Mouse (Mus musculus) liver, embryonic 11.5 days (tissue): ENCODE measurements around the gene Gcsam. TPM values are rescaled to one million over a fixed set of nuclear protein-coding genes. Genes with fewer than 3 reads are reported as not detected.

Experiments used
- ATAC-seq: fragments of 200-750 bp; cut with Nextera tagmentation; replicated peaks from 2 replicates; pipeline ENCODE4 v1.8.0; 2017; ENCODE audit warnings: moderate number of reproducible peaks, mild to moderate bottlenecking, moderate TSS enrichment, moderate library complexity; ENCODE audit not compliant: low FRiP score
- DNase-seq: peaks from one replicate; pipeline ENCODE4 v3.0.0-alpha.2; 2017; ENCODE audit warnings: low spot score
- H3K27ac ChIP-seq: fragments of 300-500 bp; sonication (generic); 2 replicates; pipeline ENCODE4 v1.5.1; 2014; ENCODE audit warnings: mild to moderate bottlenecking, low read depth, low read length, control low read depth
- H3K27me3 ChIP-seq: fragments of 300-500 bp; sonication (generic); replicated peaks from 2 replicates; pipeline ENCODE4 v1.6.1; 2014; ENCODE audit warnings: low read length, mixed read lengths; ENCODE audit not compliant: control insufficient read depth, insufficient read depth
- H3K36me3 ChIP-seq: fragments of 300-500 bp; sonication (generic); 2 replicates; pipeline ENCODE4 v1.6.1; 2014; ENCODE audit warnings: mild to moderate bottlenecking, low read length, moderate library complexity, mixed read lengths; ENCODE audit not compliant: control insufficient read depth, insufficient read depth
- H3K4me1 ChIP-seq: fragments of 300-500 bp; sonication (generic); replicated peaks from 2 replicates; pipeline ENCODE4 v1.6.1; 2014; ENCODE audit warnings: low read length, mixed read lengths; ENCODE audit not compliant: control insufficient read depth, insufficient read depth
- H3K4me2 ChIP-seq: fragments of 300-500 bp; sonication (generic); 2 replicates; pipeline ENCODE4 v1.6.1; 2014; ENCODE audit warnings: mild to moderate bottlenecking, control low read depth, moderate library complexity
- H3K4me3 ChIP-seq: fragments of 300-500 bp; sonication (generic); 2 replicates; pipeline ENCODE4 v1.5.1; 2014; ENCODE audit warnings: low read depth, low read length, control low read depth
- H3K9ac ChIP-seq: fragments of 300-500 bp; sonication (generic); 2 replicates; pipeline ENCODE4 v1.6.1; 2014; ENCODE audit warnings: low read depth, low read length, control low read depth
- H3K9me3 ChIP-seq: fragments of 300-500 bp; sonication (generic); 2 replicates; pipeline ENCODE4 v1.6.1; 2016; ENCODE audit warnings: low read length, inconsistent platforms, mixed read lengths; ENCODE audit not compliant: control insufficient read depth
- whole genome bisulfite sequencing: fragments of 180-500 bp; shearing (Covaris S2); extraction: QIAGEN DNeasy Blood & Tissue Kit; methylation state at CpG from one replicate; pipeline ENCODE4 v1.1.7; 2014; 5-methylcytosine and 5-hydroxymethylcytosine counted together
- polyA plus RNA-seq: library from polyadenylated mRNA; unstranded; fragments of >200 nt; fragmentation: Nextera tagmentation; extraction: Ambion mirVana; gene quantifications from 2 replicates; pipeline ENCODE4 v1.2.1, GENCODE M21; 2014

Gcsam gene
- polyA plus RNA-seq = 1.6 and 2.0 TPM in 2 replicates

GRCm38 (mm10) chr16:45610267-45610666 is at the start of gene Gcsam:
Gene Gcsam, plus strand, starts transcription at chr16:45610380.
- Histone ChIP-seq H3K4me2 (no peak within 1 kb of the TSS), H3K4me1 (peaks cover 3% of the 10 kb centered on the region; the same call in 1 of the 2 replicates), H3K27me3 (no peaks in the 10 kb centered on the region), H3K36me3 (no peaks in the 10 kb centered on the region), H3K9me3 (no peaks in the 10 kb centered on the region), H3K4me3 (no peak within 1 kb of the TSS), H3K27ac (no peak within 1 kb of the TSS), H3K9ac (no peak within 1 kb of the TSS)
- WGBS = 46% methylated on average over 4 of the region's 4 CpGs
- ATAC-seq (no peak), DNase-seq (no peak)

- Histone ChIP-seq H3K9me3 (no peaks in the 10 kb centered on the region), H3K9ac (no peak overlapping the region), H3K4me1 (no peaks in the 10 kb centered on the region), H3K4me3 (no peak overlapping the region), H3K4me2 (no peak overlapping the region), H3K27me3 (no peaks in the 10 kb centered on the region), H3K36me3 (no peaks in the 10 kb centered on the region), H3K27ac (no peak overlapping the region)
- DNase-seq (no peak), ATAC-seq (no peak)
- WGBS = 46% methylated on average over 3 of the region's 3 CpGs
Measured at GRCm38 (mm10) chr16:45561747-45562146, 48.4 kb upstream of the Gcsam start.

GRCm38 (mm10) chr16:45572307-45572706 is 37.9 kb upstream of the Gcsam start:
- Histone ChIP-seq H3K4me1 (peaks cover 8% of the 10 kb centered on the region), H3K9me3 (no peaks in the 10 kb centered on the region), H3K9ac (no peak overlapping the region), H3K27ac (peak overlapping the region; percentile 79), H3K36me3 (no peaks in the 10 kb centered on the region), H3K4me2 (peak overlapping the region; percentile 21; the same call in 1 of the 2 replicates), H3K27me3 (no peaks in the 10 kb centered on the region), H3K4me3 (no peak overlapping the region)
- ATAC-seq (peak; percentile 98), DNase-seq (no peak)
- WGBS = 37% methylated on average over 3 of the region's 3 CpGs

- H3K9ac ChIP-seq = no peak overlapping the region
- ATAC-seq (no peak), DNase-seq (no peak)
Measured at GRCm38 (mm10) chr16:45579883-45580282, 30.3 kb upstream of the Gcsam start.

GRCm38 (mm10) chr16:45582512-45582911 is 27.7 kb upstream of the Gcsam start:
- H3K4me3 ChIP-seq = no peak overlapping the region
- no peaks in the 10 kb centered on the region for H3K4me1 ChIP-seq
- ATAC-seq (peak; percentile 64; the same call in 1 of the 2 replicates), DNase-seq (no peak)
- no peak overlapping the region for H3K4me2 ChIP-seq
- H3K36me3 ChIP-seq = no peaks in the 10 kb centered on the region
- H3K27ac ChIP-seq = no peak overlapping the region
- H3K27me3 ChIP-seq = no peaks in the 10 kb centered on the region
- 17% methylated on average over 2 of the region's 2 CpGs for WGBS
- no peaks in the 10 kb centered on the region for H3K9me3 ChIP-seq
- H3K9ac ChIP-seq = no peak overlapping the region

More at GRCm38 (mm10) chr16:45579883-45580282, 30.3 kb upstream of the Gcsam start:
- Histone ChIP-seq H3K4me2 (no peak overlapping the region), H3K27me3 (no peaks in the 10 kb centered on the region), H3K4me3 (no peak overlapping the region), H3K27ac (no peak overlapping the region), H3K36me3 (no peaks in the 10 kb centered on the region), H3K4me1 (no peaks in the 10 kb centered on the region), H3K9me3 (no peaks in the 10 kb centered on the region)
- 63% methylated on average over 12 of the region's 12 CpGs for WGBS

GRCm38 (mm10) chr16:45593656-45594055 is 16.5 kb upstream of the Gcsam start:
- 86% methylated on average over 1 of the region's 1 CpGs for WGBS
- ATAC-seq = no peak
- no peak overlapping the region for H3K9ac ChIP-seq

GRCm38 (mm10) chr16:45595494-45595893 is 14.7 kb upstream of the Gcsam start:
- H3K27me3 ChIP-seq = no peaks in the 10 kb centered on the region
- no peak overlapping the region for H3K27ac ChIP-seq
- no peak for ATAC-seq
- H3K4me2 ChIP-seq = no peak overlapping the region
- no peak for DNase-seq
- H3K9me3 ChIP-seq = no peaks in the 10 kb centered on the region
- no peak overlapping the region for H3K4me3 ChIP-seq
- H3K9ac ChIP-seq = no peak overlapping the region
- no peaks in the 10 kb centered on the region for H3K4me1 ChIP-seq
- no peaks in the 10 kb centered on the region for H3K36me3 ChIP-seq

More at GRCm38 (mm10) chr16:45593656-45594055, 16.5 kb upstream of the Gcsam start:
- Histone ChIP-seq H3K4me2 (no peak overlapping the region), H3K36me3 (no peaks in the 10 kb centered on the region), H3K4me3 (no peak overlapping the region), H3K4me1 (no peaks in the 10 kb centered on the region), H3K9me3 (no peaks in the 10 kb centered on the region), H3K27me3 (no peaks in the 10 kb centered on the region), H3K27ac (no peak overlapping the region)
- no peak for DNase-seq

GRCm38 (mm10) chr16:45608481-45608954 is 1.7 kb upstream of the Gcsam start:
- no peak for DNase-seq
- ATAC-seq = peak; percentile 61; the same call in 1 of the 2 replicates
- no peaks in the 10 kb centered on the region for H3K27me3 ChIP-seq

GRCm38 (mm10) chr16:45609300-45609699 is 880 bp upstream of the Gcsam start:
- Histone ChIP-seq H3K4me2 (no peak overlapping the region), H3K27me3 (no peaks in the 10 kb centered on the region), H3K9me3 (no peaks in the 10 kb centered on the region), H3K4me3 (no peak overlapping the region), H3K36me3 (no peaks in the 10 kb centered on the region), H3K9ac (no peak overlapping the region), H3K27ac (no peak overlapping the region), H3K4me1 (peaks cover 3% of the 10 kb centered on the region; the same call in 1 of the 2 replicates)
- WGBS = 63% methylated on average over 3 of the region's 3 CpGs
- DNase-seq = no peak
- ATAC-seq = peak; percentile 31; the same call in 1 of the 2 replicates

More at GRCm38 (mm10) chr16:45608481-45608954, 1.7 kb upstream of the Gcsam start:
- peaks cover 3% of the 10 kb centered on the region; the same call in 1 of the 2 replicates for H3K4me1 ChIP-seq
- H3K9ac ChIP-seq = no peak overlapping the region
- no peaks in the 10 kb centered on the region for H3K36me3 ChIP-seq
- no peaks in the 10 kb centered on the region for H3K9me3 ChIP-seq
- no peak overlapping the region for H3K4me2 ChIP-seq
- WGBS = 38% methylated on average over 4 of the region's 4 CpGs
- no peak overlapping the region for H3K27ac ChIP-seq
- no peak overlapping the region for H3K4me3 ChIP-seq
